Mouse (Mus musculus) thymus, postnatal 36 days (tissue): ENCODE data around the gene Yif1a.

ENCODE experiments used
- DNase-seq, 2 experiments: peaks; one replicate each; pipeline ENCODE4 v3.0.0; 2022; ENCODE audit warnings: mixed read lengths in 2 of 2

Yif1a gene

GRCm38 (mm10) chr19:5122492-5122891, 34.2 kb downstream of the Yif1a start:
- DNase-seq: no peak

- DNase-seq: no peak
Observed at GRCm38 (mm10) chr19:5123241-5123640, 34.9 kb downstream of the Yif1a start.

DNA sequence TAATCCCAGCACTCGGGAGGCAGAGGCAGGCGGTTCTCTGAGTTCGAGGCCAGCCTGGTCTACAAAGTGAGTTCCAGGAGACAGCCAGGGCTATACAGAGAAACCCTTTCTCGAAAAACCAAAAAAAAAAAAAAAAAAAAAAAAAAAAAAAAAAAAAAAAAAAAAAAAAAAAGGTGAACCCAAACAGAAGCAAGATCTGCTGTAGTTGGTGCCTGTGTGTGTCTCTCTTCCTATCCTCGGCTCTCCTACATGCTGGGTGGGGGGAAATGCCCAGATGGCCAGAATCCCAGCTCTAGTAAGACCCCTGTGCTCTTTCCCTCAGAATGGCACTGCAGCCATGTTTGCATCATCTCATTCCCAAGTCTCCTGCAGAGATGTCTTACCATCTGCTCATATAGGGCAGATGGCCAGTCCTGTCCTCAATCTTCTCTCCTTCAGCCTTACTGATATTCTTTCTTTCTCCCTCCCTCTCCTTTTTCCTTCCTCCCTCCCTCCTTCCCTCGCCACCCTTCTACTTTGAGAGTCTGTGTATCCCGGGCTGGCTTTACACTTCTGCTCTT, 35.8 kb downstream of the Yif1a start:
- no peak for DNase-seq

GRCm38 (mm10) chr19:5129770-5130169, 41.4 kb downstream of the Yif1a start:
- no peak for DNase-seq

DNA sequence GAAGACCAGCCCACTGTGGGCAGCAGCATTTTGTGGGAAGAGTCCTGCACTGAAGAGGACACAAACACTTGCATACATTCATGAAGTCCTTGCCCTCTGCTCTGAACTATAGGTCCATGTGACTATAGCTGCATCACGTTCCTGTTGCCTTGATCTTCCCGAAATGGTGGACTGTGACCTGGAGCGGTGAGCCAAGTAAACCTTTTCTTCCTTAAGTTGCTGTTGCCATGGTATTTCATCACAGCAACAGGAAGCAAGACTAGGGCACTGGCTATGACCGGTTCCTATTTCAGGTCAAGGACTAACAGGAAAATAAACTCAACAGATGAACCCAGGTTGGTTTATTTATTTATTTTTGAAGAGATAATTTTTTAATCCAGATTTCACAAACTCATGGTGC, 42.9 kb downstream of the Yif1a start:
- DNase-seq: no peak

GRCm38 (mm10) chr19:5139640-5140039, 51.3 kb downstream of the Yif1a start:
- peak; percentile 42 to 49 for DNase-seq
